Mouse (Mus musculus) common myeloid progenitor, adult 5-6 weeks (primary cell): ENCODE results near the gene Krt88. TPM values are rescaled to one million over a fixed set of nuclear protein-coding genes. Genes with fewer than 3 reads are reported as not detected.

Experiments
- ATAC-seq: replicated peaks from 2 replicates; pipeline ENCODE4 v1.8.0; 2016; ENCODE audit warnings: low read depth, mild to moderate bottlenecking, moderate TSS enrichment, inconsistent platforms; ENCODE audit not compliant: poor library complexity, severe bottlenecking
- total RNA-seq: library from RNA; stranded (forward); fragments of 200-1000, 187-1606 nt; gene quantifications from 2 replicates; pipeline ENCODE4 v1.2.3, GENCODE M21; 2017

The Krt88 gene
- not detected in 2 replicates for total RNA-seq

DNA sequence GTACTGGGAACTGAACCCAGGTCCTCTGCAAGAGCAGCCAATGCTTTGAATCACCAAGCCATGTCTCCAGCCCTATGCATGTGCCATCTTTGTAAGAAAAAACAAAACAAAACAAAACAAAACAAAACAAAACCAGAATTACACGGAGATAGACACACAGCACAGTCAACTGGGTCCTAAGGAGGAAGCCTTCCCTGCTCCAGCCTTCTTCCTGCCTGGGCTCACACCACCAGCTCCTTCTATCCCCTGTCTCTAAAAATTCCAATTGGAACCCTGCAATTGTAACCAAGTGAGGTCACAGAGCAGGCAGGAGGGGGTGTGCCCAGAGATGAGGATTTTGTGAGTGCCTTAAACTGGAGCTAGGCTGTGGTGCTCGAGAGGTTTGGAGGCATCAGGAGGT is at the start of gene Krt88:
Krt88 (plus strand) TSS at position 301 of the 400 bp plus-strand sequence.
- ATAC-seq: no peak

DNA sequence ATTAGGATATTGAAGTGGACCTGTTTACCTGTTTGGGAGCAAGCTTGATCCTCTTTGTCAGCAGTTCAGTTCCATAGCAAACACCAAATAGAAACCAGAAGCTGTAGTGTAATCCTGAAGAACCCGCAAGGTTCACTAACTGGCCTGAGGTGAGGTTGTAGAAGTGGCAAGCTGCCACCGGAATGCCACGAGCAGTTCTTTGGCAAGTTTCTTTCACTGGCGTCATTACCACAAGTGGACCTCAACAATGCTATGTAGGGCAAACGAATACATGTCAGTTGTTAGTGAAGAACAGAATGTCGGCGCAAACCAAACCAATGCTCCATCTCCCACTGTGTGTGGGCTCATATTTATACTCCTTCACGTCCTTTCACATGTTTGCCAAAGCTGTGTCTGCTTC is 49.3 kb upstream of the Krt88 start:
- ATAC-seq: no peak

DNA sequence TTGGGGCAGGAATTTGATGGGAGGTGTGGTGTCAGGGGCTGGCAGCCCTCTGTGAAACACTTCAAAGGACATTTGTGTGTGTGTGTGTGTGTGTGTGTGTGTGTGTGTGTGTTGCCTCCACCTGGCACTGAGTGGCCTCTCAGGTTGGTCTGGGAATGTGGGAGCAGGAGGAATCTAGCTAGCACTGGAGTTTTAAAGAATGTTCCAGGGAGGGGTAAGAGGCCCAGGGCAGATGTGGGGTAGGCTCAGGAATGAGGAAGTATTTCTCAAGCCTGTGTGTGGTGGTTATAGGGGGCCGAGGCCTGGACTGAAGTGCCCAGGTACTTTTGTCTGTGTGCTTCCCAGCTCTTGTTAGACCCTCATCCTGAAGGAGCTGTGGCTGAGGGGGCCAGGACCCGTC is 36.8 kb upstream of the Krt88 start, which contains the start of gene Krt7:
Krt7 (plus strand) TSS at position 269 of the 400 bp plus-strand sequence.
- peak; percentile 71 for ATAC-seq

DNA sequence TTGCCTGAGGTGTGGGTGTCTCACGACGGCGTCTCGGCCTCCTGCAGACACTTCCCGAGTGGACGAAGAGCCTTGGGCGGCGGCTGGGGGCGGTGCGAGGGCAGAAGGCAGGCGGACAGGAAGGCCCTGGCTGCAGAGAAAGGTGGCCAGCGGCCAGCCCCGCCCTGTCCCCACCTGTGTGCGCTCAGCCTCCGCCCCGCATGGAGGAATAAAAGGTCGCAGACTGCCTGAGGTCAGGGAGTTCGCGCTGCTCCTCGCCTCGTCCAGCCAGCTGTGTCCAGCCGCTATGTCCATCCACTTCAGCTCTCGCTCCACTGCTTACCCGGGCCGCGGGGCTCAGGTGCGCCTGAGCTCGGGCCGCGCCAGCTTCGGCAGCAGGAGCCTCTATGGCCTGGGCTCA is 35.4 kb upstream of the Krt88 start:
- no peak for ATAC-seq

DNA sequence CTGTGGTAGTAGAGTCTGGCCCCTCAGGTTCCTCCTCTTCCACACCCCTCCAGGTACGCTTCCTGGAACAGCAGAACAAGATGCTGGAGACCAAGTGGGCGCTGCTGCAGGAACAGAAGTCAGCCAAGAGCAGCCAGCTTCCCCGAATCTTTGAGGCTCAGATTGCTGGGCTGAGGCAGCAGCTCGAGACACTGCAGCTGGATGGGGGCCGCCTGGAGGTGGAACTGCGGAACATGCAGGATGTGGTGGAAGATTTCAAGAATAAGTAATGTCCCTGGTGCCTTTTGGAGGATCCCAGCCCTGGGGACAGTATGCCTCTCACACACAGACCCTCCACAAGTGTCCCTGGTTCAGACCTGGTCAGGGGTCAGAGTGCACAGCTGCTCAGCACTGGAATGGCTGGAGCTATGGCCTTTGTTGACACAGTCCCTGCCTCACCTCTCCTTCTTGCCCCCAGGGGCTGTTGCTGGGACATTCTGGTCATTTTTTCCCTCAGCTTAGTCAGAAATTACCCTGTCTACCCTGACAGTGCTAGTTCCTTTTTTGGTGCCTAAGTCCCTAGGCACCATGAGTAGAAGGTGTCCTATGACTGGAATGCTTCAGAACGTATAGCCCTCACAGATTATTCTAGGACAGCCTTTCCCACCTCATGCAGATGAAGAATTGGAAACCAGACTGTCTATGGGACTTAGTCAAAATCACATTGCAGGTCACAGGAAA is 33.5 kb upstream of the Krt88 start:
- no peak for ATAC-seq

DNA sequence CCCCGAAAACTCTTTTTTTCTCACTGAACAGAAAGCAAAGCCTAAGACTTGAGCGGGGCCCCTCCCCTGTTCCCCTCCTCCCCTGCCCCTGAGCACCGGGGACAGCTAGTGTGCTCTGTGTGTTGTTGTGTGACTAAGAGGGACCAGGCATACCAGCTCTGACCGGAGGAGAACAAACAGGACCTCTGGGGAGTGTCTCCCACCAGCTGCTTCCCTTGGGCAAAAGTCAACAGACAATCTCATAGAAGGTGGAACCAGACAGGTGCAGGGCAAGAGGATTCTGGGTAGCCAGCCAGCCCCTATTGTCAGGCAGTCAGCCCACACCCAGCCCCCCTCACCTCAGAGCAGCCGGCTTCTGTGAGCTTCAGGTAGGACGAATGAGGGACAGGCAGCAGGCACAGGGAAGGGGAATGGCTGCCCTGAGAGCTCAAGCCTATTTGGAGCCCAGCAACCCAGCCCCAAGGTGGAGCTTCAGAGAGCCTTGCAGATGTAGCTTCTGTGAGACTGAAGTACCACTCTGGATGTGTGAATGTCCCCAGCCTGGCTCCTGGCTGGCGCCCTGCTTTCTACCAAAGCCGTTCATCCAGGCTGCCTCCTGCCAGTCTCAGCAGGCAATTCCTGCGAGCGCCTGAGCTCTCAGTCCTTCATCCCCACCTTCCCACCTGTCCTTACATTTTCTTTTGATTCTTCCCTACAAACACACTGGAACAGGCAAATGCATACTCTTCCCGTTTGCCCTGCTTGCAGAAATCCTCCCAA is 32.6 kb upstream of the Krt88 start:
- ATAC-seq: no peak

DNA sequence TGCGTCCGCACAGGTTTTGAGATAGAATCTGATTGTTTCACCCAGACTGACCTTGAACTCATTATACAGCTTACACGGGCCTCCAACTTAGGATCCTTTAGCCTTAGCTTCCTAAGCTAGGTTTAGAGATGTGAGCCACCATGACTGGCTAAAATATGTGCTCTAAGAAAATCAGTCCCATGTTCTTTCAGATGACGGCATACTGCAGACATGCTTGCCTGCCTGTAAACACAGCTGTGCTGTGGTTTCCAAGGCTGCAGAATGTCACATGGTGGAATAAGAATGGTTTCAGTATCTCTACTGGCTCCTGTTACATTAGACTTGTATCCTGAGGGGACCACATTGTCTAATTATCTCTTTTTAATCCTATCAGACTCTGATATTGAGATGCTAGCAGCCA is 28.6 kb upstream of the Krt88 start:
- ATAC-seq: no peak

DNA sequence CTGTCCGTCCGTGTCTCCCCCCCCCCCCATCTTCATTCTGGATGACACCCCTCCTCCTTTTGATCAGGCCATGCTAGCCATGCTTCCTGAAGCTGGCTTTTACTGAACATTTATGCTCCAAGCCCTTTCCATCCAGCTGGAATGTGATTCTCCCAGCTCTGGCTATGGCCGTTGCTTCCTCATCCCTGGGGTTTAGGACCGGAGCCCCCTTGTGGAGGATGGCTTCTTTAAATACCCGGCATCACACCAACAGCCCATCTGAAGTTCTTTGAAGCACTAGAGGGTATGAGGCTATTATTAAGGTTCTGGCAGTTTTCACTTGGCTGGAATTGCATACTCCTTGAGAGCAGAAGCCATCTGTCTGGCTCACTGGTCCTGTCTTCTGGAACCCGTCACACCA is 26.6 kb upstream of the Krt88 start:
- ATAC-seq: no peak

DNA sequence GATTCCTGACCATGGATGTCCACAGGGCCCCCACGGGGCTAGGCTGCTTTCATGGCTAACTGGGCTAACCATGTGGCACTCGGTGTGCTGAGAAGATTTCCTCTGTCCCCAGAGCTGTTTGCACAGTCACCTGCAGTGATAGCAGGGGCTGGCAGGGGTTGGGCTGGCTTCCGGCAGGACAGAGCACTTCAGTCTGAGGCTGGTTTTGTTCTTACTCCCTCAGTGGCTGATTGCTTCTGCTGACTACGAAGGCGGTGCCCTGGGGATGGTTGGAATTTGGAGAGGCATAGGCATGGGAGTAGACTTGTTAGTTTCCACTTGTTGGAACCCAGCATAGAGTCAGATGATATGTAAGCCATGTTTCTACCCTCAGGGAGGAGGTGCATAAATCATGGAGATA is 22.6 kb upstream of the Krt88 start:
- ATAC-seq: 0 out of 2 replicates have a peak, but pooled peaks have one; percentile 5

DNA sequence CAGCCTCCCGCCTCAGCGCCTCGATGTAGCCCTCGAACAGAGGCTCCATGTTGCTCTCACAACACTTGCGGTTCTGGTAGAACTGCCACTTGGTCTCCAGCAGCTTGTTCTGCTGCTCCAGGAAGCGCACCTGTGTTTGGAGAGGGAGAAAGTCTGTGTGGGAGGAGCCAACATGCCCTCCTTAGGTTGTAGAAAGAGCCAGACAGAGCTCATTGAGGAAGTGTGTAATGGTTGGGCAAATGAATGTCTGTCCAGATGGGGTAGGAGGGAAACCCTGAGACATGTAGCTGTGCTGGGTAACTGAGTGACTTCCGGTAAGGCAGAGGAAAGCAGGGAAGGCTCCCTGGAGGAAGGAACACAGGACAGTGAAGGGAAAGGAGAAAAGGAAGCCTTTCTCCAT is 10.9 kb upstream of the Krt88 start:
- ATAC-seq: no peak

DNA sequence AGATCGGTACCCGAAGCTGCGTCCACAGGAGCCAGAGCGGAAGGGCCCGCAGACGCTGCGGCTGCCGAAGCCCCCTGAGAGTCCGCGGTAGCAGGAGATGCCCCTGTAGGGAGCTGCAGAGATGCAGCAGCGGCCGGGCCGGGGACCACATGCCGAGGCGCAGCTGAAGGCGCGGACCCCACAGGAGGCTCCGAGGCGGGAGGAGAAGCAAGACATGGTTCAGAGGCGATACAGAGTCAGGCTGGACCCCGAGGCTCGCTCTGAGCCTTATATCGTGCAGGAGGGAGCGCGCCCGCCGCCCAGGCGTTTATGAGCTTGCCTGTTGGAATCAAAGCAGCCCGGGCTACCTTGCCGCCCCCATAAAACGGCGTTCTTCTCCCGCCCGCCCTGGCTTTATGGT is 9.0 kb upstream of the Krt88 start, which contains the start of gene Krt87:
Krt87 (minus strand) TSS at position 250 of the 400 bp plus-strand sequence.
- no peak for ATAC-seq

DNA sequence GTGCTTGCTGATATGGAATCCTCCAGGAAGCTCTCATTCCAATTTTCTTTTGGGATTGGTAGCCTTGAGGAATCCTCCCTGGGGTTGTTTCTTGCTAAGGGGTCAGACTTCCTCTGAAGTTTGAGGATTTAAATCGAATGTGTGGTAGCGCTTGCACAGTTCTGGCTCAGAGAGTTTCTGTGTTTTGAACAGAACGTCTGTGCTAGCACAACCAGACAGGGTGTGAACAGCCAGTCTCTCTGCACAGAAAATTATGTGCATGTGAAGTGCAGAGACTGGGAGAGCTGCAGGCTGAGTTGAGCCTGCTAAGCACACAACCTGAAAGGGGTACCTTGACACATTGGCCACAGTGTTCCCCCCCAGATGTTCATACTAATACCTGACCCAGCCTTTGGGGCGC is 6.7 kb upstream of the Krt88 start:
- no peak for ATAC-seq

DNA sequence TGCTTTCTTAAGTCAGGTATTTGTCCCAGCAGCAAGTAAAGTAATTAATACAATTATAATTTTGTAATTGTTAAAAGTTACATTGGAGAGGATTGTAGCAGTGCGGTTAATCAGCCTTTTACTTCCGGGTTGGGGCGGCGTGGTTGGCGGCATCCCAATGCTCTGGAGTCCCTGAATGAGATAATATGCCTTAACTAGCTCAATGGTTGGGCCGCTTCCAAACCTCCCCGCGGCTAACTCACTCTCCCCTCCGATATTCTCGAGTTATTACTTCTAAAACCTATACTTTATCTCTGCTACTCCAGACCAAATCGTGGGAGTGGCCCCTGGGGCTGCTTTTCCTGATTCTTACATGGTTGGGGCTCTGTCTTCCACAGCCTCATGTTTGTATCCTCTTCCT is 972 bp upstream of the Krt88 start:
- no peak for ATAC-seq

DNA sequence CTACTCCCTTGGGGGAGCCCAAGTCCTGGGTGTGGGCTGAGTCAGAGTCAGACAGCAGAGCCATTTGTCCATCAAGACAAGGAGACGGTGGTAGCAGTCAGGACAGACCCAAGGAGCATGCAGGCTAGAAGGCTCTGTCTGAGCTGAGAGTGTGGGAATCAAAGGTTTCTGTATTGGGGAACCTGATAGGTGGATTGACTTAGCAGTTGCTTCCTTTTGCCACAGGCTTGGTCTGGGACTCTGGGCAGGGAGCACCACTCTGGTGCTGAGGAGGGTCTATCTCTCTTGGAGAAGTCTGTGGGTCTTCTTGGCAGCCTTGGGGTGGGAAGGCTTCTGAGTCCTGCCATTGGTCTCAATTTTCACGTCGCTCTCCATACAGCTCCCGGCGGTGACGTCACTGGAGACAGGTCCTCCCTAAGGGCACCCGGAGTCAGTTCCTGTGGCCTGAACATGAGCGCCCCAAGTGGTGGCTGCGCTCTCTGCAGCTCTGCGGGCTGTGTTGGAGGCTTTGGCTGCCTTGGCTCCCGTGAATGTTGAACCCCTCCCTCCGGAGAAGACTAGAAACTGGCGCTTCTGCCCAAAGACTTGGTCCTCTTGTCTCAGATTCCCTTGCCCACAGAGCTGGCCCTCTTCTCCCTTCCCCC is 5.7 kb downstream of the Krt88 start:
- peak; percentile 95 for ATAC-seq

DNA sequence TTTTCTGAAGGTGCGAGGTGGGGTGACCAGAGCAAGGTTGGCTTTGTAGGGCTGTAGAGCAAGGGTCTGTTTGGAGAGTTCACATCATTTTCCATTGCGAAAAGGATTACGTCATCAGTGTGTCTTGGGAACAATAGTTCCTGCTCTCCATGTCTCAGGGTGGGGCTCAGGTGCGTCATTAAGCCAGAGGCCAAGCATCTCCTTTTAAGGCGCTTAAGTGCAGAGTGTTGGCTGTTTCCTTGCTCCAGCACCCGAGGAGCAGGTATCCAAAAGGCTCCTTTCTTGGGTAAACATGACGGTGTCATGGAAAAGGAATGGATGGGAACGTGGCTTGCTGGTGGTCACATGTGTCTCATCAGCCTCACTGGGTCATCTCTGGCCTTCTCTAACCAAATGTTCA is 7.2 kb downstream of the Krt88 start:
- ATAC-seq: no peak

DNA sequence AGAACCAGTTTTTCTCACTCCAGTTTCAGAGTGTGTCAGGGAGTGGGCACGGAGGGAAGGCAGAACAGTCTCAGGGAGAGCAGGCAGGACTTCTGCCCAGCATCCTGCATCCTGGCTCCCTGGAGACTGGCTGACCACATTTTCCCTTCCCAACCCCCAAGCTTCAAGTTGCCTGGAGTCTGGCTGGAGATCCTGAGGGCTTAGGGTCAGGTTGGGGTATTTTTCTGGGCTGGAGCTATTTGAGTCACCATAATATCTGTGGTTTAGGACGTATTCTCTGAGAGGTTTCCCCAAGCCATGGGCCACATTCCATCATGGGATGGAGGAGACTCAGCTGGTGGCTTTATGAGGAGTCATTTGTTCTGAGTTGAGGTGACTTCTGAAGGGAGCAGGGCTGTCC is 7.7 kb downstream of the Krt88 start:
- ATAC-seq: no peak

DNA sequence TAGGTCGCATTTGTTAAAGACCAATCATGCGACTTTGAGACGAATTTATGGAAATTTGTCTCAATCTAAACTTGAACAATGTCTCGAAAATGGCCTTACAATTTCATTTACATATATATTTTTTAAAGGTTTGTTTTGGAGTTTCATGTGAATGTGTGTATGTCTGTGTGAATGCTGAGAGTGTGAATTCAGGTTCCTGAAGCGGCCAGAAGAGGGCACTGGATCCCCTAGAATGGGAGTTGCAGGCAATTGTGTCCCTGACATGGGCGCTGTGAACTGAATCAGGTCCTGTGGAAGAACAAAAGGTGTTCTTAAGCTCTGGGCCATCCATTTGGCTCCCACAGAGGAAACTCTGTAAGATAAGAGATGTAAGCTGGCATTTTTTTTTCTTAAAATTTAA is 8.3 kb downstream of the Krt88 start:
- no peak for ATAC-seq

DNA sequence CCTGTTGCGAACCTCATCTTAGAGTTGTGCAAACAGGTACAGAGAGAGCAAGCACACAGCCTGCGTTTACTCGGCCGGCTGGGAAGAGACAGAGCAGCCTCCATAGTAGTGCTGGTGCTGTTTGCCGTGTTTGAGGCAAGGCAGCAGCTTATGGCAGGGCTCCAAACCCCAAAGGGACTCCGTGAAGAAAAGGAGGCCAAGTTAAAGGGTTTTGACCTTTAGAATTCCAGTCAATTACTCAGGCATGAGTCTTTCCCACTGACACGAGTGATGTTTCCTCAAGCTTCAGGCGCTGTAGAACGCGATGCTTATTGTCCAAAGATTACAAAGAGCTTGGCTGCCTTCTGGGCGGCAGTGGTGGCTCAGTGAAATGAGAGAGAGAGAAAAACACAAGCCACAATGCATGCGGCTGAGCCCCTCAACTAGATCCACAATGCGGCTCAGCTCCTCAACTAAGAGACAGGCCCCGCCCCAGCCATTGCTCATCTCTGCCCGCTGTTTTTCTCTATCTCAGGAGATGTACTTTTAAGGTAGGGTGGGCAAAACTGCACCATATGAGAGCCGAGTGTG is 10.9 kb downstream of the Krt88 start:
- ATAC-seq: no peak

DNA sequence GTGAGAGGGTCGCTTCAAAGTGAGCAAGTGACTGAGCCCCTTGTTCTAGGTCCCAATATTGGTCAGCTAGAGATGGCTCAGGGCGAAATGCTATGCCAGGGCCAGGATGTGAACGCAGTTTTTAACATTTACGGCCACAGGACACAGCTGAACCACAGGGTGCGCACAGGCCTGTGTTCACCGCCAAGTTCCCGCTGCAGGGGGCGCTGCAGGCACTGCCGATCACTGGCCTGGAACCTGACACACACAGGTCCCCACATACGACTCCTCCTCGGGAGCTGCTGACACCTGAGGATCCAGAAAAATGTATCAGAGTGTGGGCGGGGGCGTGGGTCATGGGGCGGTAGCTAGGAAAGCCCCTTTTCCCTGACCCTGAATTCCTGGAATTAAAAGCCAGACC is 11.7 kb downstream of the Krt88 start:
- ATAC-seq: no peak

DNA sequence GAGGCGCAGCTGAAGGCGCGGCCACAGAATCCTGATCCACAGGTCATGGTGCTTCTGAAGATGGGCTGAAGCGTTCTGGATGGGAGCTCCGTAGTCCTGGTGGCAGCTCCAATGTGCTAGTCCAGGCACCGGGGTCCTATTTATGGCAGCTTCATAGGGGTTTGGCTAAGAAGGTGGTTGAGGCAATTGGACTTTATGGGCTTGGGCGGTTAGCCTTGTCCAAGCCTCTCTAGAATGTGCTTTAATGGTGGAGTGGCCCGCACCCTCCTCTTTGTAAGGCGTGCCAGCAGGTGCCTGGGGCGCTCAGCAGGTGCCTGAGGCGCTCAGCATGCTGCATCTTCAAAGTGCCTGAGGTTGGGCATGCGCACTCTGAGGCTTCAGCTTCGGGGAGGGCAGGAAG is 16.1 kb downstream of the Krt88 start, which contains the start of gene Krt81:
Krt81 (minus strand) TSS at position 101 of the 400 bp plus-strand sequence.
- ATAC-seq: no peak

DNA sequence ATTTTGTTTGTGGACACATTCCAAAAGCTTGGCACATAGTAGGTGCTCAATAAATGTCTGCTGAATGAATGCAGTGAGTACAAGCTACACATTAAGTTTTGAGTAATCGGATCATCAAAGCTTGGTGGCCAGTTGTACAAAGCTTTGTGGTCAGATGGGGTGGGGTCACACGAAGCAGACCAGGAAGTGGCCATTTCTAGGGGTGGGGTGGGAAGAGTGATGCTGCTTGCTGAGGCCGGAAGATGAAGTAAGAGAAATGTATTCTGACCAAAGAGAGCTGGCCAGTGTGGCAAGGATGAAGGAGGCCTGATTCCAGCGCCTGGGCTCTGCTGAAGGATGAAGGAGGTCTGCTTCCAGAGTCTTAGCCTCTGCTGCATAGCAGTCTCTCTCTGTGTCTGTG is 21.5 kb downstream of the Krt88 start:
- ATAC-seq: no peak
